Mouse (Mus musculus): ENCODE measurements around the gene Mrc2.

Gene Mrc2

DNA sequence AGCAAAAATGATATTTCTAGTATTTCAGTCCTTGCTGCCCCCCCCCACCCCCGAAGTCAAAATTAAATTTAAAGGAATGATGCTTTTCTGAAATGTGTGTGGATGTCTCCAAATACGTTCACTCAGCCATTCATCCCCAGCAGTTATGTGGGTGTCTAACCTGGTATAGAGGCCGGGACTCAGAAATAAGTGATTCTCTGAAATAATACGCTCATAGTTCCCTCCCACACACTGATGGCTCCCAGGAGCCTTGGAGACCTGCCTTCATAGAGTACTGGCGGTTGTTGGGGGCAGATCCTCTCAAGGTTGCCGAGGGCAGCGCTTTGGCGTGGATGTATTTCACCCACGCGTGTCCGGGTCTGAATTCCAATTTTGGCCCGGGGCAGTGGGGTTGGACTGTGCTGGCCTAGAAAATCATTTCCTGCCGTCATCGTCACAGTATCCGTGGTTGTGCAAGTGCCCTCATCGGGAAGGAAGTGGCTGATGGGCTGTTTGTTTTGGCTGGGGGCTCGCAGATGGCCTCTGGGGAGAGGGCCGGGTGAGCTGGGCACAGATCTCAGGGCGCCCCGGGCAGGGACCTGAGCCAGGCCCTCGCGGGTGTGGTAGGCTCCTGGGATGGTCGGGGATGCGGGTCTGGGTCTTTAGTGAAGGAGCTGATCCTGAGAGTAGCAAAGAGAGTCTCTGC lies 19.0 kb downstream of the Mrc2 start:
- no peak for DNase-seq (ENCODE audit: low spot score)

DNA sequence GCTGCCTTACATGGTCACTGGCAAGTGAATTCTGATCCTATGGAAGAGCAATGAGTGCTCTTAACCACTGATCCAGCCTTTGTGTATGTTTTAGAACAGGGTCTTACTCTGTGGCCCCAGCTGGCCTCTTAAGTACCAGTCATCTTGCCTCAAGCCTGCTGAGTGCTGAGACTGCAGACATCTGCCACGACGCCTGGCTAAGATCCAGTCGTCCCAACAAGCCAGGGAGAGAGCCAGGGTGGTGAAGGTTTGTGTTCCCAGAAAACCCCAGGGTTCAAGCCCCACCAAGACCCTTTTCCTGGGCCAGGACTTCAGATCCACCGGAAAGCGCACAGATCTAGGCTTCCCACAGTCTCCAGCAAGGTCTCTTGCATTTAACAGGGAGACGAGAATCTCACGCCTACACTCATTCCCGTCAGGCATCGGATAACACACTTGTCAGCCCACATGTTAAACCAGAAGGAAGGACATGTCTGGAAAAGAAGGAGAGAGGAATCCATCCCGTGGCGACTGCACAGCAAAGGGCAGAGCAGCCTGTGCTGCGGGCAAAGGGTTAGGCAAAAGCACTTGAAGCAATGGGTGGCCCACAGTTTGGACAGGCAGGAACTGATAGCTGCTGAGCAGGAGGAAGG lies 20.0 kb downstream of the Mrc2 start:
- no peak for DNase-seq (ENCODE audit: low spot score)

DNA sequence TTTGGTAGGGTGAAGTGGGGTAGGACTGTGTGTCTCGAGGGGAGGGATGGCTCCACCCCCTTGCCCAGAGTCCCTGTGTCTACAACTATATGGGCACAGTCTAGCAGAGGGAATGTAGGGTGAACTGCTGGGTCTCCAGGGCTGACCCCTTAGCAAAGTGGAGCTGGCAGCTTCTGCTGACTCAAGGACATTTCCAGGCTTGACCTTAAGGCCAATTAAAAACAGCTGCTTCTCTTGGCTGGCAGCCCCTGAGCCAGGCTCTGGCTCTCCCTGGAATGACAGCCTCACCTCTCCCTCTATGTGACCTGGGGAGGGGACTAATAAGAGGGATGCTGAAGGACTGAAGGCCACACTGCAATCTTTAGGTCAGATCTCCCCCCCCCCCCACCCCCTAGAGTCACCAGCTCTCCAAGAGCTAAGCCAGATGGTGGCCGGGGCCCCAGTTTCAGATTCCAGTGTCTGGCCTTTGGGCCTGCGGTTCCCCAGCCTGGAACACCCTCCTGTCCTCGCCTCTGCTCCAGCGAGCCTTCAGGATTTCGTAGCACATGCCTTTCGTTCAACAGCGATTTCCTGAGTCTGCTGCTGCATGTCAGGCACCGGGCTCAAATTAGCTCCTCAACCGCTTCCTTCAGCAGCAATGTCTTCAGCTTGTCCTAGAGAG lies 20.7 kb downstream of the Mrc2 start:
- DNase-seq (ENCODE audit: low spot score): no peak

DNA sequence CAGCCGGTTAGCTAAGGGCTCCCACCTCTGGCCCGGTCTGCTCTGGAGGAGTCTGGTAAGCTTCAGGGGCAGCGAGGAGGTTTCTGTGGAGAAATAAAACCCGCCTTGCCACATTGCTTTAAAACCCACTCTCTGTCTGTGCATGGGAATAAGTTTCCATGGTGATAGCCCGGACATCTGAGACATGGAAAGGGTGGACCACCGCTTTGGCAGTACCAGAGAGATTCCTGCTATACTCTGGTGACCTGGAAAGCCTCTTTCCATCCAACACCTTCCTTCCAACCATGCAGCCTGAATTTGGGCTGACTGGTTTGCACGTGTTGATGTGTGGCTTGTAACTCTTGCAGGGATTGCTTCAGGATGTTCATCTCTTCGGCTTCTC lies 21.2 kb downstream of the Mrc2 start:
- no peak for DNase-seq (ENCODE audit: low spot score)

DNA sequence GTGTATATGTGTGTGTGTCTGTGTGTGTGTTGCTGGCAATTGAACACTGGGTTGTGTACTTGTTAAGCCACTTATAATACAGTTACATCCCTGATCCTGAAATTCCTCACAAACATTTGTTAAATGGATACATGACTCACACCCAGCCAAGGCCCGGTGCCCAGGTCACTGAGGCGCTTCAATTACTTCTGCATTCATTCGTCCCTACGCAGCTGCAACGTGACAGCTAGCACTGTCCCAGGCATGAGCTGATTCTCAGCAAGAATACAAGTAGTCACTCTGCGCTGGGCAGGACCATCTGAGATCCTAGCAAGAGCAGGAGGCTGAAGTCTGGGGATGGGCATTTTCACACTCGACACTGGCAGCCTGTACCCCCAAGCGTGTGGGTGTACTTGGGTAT lies 22.9 kb downstream of the Mrc2 start:
- no peak for DNase-seq (ENCODE audit: low spot score)

DNA sequence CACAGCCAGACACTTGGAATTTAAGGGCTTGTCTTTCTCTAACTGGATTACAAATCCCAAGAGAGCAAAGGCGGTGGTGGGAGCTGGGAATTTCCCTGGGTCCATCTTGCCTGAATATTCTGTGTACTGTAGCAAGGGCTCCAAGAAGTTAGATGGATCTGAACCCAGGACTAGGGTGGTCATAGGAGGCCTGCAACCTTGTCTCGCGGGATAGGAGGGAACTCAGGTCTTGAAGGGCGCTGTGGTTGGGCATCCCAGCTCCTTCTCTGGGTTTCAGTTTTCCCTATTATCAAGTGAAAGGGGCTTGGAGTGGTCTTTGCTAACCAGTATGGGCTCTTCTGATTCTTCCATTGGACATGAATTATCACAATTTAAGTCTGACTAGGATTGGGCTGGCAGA lies 23.7 kb downstream of the Mrc2 start:
- DNase-seq (ENCODE audit: low spot score): no peak

DNA sequence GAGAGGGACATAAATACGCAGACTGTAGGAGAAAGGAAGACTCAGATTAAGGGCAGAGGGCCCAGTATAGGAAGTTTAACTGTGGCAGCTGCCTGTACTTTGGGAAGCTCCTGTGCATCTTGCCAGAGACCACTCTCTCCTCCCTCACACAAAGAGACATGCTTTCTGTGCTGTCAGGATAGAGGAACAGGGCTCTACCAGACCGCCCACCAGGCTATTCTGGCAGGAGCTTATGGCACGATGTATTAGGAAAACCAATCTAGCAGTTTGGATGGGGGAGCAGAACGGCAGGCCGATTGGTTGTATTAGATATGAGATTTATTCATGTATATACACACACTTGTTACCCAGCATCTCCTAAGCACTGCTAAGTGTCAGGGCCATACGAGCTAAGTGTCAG lies 25.3 kb downstream of the Mrc2 start:
- DNase-seq (ENCODE audit: low spot score): no peak

DNA sequence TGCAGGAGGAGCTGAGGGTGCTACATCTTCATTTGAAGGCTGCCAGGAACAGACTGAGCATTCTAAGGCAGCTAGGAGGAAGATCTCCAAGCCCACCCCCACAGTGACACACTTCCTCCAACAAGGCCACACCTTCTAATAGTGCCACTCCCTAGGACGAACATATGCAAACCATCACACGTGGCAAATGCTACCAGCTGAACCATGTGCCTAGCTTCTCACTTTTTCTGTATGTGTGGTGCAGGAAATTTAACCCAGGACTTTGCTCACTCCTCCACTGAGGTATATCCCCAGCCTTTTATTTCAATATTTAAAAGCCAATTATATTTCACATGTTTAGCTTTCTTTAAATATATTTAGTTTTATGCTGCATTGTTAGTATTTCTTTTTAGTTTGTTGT lies 28.6 kb downstream of the Mrc2 start:
- DNase-seq (ENCODE audit: low spot score): no peak

DNA sequence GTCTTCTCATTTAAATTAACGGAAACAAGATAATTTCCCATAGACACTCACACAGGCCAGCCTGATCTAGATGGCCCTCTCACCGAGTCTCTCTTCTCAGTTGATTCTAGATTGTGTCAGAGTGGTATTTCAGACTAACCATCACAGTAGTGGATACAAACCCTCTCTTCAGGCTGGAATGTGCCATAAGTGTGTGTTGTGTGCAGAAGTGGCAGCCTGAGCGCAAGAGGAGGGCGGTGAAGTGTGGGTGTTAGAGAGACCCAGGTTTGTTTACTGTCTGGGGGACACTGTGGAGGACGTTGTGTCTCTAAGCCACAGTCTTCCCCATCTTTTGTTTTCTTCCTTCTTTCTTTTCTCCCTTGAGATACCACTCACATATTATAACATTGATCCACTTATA lies 31.1 kb downstream of the Mrc2 start:
- DNase-seq (ENCODE audit: low spot score): no peak

DNA sequence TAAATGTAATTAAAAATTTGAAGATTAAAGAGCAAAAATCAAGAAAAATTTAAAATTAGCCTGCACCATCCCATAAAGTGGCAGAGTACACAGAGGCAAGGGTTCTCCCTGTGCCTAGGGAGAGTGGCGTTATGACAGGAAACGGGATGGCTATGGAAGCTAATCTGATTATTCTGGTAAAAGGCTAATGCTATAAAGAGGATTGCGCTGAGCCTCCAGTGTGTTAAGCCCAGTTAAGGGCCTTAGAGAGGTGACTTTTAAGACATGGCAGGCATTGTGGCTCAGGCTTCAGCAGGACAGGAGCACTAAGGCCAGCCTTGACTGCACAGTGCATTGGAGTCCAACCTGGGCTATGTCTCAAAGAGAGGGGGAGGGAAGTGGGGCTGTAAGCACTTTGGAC lies 34.7 kb downstream of the Mrc2 start:
- DNase-seq (ENCODE audit: low spot score): no peak

DNA sequence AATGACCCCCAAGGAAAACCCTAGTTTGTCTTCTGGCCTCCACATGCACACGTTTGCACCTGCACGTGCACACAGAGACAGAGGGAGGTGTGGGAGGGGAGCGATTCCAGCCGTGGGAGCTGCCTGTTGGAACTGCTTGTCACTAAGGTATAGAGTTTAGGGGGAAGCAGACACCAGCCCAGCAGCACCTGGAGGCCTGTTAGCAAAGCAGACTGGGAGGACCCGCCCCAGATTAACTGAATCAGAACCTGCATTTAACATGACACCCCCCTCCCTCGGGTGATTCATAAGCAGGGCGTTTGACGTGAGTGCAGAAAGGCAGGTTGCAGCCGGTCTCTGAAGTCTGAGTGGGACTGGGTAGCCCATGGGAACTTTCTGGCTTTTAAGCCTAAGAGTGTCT lies 37.5 kb downstream of the Mrc2 start:
- DNase-seq (ENCODE audit: low spot score): no peak

DNA sequence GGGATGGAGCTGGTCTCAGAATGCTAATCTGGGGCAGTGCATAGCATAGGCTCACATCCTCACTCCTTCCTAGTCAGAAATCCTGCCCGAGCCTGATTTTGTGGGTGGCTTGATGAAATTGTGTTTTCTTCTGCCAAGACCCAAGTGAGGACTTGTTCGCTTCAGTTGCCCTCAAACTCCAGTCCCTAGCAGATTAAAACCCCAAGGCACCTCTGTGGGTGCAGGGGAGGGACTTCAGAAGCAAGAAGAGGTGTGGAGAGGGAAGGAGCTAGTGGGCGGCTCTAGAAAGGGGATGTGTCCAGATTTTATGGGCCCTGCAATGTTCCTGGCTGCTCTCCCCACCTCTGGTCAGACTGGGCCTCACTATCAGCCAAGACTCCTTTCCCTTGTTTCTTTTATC lies 38.7 kb downstream of the Mrc2 start:
- DNase-seq (ENCODE audit: low spot score): no peak

DNA sequence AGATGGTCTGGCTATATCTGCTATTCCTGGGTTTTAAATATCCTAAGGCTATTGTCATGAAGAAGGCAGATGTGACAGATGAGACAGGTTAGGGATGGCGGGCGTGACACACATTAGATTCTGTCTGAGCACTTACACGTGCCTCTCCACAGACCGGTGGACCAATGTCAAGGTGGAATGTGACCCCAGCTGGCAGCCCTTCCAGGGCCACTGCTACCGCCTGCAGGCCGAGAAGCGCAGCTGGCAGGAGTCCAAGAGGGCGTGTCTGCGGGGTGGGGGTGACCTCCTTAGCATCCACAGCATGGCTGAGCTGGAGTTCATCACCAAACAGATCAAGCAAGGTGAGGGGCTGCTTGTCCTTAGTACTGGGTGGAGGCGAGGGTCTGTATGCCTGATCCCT lies 39.3 kb downstream of the Mrc2 start:
- no peak for DNase-seq (ENCODE audit: low spot score)

DNA sequence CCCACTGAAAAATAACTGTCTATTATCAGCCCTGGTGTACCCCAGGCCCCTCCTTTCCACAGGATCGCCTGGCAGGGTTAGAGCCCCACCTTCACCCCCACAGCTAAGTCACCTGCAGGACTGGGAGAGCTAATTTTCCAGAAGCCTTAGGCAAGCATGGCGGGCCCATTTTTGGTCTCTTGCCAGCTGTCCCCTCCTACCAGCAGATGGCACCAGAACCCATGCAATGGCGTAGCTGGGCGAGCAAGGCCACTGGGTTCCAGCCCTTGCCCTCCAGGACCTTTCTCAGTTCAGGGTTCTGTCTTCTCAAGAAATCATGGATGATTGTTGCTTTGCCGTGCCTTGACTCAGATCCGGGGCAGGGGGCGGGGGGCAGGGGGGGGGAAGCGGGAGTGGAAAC lies 40.0 kb downstream of the Mrc2 start:
- no peak for DNase-seq (ENCODE audit: low spot score)

DNA sequence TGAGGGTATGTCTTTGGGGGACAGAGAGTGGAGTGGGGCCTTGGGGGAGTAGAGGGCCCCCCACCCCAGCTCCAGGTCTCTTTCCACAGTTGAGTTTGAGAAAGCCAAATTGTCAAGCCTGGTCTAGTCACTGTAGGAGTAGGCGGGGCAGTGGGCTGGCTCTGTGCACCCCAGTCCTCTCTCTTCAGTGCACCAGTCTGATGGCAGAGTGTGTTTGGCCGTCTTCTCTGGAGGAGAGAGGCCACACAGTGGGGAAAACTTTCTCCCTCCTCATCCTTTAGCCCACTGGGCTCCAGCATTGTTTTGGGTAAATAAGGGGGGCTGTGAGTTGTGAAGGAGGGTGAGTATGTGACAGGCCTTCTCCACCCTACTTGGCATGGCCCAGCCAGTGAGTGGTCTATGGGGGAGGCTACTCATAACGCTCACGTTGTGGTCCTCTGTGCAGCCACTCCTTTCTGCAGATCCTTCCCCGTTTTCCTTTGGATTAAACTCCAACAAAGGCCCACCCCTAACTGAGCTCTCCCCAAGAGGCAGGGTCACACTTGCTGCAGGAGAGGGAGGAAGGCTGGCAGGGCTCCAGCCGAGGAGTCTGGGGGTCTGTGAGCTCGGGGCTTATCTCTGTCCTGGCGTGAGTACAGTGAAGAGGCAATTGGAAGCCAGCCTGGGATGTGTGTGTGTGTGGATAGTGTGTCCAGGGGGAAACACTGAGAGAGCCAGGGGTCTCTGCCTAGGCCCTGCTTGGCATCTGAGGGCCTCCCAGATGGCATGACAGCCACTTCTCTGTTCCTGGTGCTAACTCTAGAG lies 41.6 kb downstream of the Mrc2 start:
- no peak for DNase-seq (ENCODE audit: low spot score)

DNA sequence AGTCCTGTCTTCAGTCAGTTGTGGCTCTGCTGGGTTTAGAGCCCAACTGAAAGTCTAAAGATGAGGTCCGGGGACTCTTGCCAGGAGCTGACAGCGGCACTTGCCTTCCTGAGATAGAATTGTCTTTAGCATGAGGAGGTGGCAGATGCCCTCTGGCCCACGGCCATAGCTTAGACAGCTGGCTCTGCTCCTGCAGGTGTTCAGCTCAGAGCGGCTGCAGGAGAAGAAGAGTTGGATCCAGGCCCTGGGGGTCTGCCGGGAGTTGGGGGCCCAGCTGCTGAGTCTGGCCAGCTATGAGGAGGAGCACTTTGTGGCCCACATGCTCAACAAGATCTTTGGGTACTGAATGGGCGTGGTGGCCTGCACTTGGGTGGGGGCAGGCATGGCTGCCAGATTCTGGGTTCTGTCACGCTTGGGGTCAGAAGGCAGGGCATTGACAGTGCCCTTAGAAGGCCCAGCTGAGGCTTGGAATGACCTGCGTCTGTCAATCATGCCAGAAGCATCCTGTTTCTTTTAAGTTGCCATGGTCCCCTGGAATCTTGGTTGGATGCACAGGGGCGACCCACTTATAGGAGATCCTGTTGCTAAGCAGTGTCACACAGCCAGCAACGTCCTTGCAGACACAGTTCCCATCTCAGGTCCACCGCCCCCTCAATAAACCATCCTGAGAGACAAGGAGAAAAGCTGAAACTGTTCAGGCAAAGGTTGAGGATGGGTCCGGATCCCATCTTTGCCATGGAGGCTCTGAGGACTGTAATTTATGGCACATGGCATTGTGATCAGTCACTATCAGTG lies 46.4 kb downstream of the Mrc2 start:
- DNase-seq (ENCODE audit: low spot score): no peak

DNA sequence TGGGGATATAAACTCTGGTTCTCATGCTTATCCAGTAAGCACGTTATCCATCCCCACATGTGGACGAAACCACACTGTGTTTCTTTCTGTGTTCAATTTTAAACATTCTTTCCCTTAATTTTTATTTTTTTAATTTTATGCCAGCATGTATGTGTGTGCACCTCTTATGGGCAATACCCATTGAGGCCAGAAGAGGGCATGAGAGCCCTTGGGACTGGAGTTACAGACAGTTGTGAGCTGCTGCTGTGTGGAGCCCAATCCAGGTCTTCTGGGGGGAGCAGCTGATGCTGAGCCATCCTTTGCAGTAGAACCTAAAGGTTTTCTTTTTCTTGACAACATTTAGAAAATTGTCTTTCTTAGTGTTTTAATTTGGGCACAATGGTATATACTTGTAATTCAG lies 52.8 kb downstream of the Mrc2 start:
- DNase-seq (ENCODE audit: low spot score): peak; percentile 20

DNA sequence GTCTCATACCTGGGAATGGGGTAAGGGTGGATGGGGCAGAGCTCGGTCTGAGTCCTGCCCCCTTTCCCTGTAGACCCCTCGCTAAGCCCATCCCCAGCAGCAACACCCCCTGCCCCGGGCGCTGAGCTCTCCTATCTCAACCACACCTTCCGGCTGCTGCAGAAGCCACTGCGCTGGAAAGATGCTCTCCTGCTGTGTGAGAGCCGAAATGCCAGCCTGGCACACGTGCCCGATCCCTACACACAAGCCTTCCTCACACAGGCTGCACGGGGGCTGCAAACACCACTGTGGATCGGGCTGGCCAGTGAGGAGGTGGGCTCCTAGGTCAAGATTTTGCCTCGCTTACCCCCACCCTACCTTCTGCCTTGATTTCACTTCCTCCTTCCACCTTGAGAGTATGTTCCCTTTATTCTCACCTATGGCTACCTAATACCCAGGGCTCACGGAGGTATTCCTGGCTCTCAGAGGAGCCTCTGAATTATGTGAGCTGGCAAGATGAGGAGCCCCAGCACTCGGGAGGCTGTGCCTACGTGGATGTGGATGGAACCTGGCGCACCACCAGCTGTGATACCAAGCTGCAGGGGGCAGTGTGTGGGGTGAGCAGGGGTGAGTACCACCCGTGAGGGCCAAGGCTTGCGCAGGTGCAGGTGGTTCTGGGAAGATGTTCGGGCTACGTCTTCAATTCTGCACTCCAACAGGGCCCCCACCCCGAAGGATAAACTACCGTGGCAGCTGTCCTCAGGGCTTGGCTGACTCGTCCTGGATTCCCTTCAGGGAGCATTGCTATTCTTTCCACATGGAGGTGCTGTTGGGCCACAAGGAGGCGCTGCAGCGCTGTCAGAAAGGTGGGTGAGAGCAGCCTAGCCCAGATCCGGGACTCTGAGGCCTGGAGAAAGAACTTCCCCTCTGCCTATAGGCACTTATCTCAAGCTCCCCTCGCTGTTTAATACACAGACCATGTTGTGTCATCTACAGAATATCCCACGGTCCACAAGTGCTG lies 55.0 kb downstream of the Mrc2 start:
- DNase-seq (ENCODE audit: low spot score): peak; percentile 71

DNA sequence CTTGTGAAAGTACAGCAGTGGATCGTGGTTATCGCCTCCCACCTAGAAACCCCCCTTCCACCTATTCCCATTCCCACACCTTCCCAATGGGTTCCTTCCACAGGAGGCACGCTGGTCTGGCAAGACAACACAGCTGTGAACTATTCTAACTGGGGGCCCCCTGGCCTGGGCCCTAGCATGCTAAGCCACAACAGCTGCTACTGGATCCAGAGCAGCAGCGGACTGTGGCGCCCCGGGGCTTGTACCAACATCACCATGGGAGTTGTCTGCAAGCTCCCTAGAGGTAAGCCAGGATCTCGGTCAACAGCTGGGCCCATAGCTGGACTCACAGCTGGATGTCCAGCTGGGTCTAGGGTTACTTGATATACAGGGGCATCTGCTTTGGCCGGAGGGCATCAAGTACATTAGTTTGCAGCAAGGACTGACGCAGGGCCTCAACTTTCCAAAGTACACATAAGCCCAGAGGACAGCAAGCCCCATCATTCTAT lies 56.1 kb downstream of the Mrc2 start:
- DNase-seq (ENCODE audit: low spot score): no peak

DNA sequence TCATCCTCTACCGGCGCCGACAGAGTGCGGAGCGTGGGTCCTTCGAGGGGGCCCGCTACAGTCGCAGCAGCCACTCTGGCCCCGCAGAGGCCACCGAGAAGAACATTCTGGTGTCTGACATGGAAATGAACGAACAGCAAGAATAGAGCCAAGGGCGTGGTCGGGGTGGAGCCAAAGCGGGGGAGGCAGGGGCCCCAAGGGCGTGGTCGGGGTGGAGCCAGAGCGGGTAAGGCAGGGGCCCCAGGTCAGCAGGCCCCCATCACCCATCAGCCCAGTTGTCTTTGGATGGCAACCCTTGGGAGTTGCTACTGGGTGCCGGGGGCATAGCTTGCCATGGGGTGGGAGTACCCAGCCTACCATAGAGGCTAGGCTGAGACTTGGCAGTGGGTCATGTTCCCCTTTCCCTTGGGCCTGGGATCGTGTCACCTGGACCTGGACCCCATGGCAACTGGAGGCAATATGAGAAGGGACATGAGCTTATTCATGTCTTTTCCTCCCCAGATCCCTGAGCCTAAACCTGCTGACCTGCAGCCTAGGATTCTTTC lies 57.4 kb downstream of the Mrc2 start:
- DNase-seq (ENCODE audit: low spot score): no peak
